Mouse (Mus musculus): ENCODE data around the gene Gm37240. TPM values are rescaled to one million over a fixed set of nuclear protein-coding genes. Genes with fewer than 3 reads are reported as not detected.
A peak's percentile ranks its signal among the peaks of the same experiment; 100 is the strongest.

Gm37240 gene
- polyA plus RNA-seq, 1 experiment = 0.91 TPM

DNA sequence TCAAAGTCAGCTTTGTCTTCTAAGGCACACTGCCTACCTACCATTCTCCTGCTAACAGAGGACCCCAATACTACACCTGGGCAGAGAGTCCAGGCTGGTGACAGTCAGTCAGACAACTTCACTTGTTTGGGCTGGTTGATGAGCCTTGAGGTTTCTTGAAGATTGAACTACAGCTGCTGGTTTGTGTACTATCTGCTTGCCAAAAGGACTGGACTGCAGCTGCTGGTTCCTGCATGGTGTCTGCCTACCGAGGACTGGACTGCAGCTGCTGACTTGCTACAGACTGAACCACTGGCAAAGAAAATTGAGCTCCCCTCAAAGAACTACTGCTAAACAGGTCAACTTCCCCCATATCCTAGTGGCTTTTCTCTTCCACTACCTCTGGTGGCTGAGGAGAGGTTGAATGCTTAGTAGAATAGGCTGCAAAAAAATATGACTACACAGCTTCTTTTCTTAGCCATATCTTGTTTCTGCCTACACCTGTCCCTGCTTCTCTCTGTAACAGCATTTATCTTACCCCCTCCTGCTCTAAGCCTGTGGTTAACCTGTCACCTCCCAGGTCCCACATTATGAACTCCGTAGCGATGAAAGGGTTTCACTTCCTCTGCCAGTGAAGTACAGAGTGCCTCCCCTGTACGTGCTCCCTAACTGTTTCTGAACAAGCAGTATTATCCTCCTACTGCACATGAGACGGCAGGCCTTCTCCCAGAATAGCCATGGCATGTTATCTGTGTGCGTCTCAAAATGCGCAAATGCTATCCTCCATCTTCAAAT is 173.2 kb downstream of the Gm37240 start:
- Histone ChIP-seq H3K4me3 (ENCODE audit: low read depth, low read length) (no peak overlapping the region), H3K36me3 (ENCODE audit: control insufficient read depth, insufficient read depth, low read length, poor library complexity, severe bottlenecking) (no peaks in the 10 kb centered on the region), H3K27me3 (ENCODE audit: control insufficient read depth, insufficient read depth, low read length, poor library complexity, severe bottlenecking) (no peaks in the 10 kb centered on the region), H3K4me1 (ENCODE audit: control insufficient read depth, insufficient read depth, low read length) (no peaks in the 10 kb centered on the region), H3K9me3 (replicated peaks; ENCODE audit: control insufficient read depth, insufficient read depth, low read length, poor library complexity, severe bottlenecking) (no peaks in the 10 kb centered on the region), H3K27ac (ENCODE audit: insufficient read depth, low read length) (no peak overlapping the region), H3K9ac (ENCODE audit: low read depth, poor library complexity, severe bottlenecking) (no peak overlapping the region)
- TF ChIP-seq CTCF (IDR thresholded peaks at IDR 0.05; ENCODE audit: low read depth, low read length) = no peak
- no peak for TF ChIP-seq POLR2A (IDR thresholded peaks at IDR 0.05; ENCODE audit: insufficient read depth, low read length)
- no peak for TF ChIP-seq EP300 (IDR thresholded peaks at IDR 0.05; ENCODE audit: insufficient read depth, low read depth, low read length)

DNA sequence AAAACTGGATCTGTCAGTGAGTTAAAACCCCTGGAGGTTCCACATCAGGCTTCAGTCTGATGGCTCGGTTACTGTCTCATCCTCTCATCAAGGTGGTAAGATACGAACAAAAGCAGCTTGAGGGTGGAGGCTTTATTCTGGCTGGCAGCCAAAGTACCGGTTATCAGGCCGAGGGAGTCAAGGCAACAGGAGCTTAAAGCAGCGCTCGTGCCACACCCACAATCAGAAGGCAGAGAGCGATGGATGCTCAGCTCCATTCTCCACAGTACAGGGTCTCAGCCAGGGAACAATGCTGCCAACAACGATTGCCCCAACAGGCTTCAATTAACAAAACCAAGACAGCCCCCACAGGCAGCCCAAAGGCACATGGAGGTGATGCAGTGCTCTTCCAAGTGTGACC is 176.6 kb downstream of the Gm37240 start:
- Histone ChIP-seq H3K36me3 (ENCODE audit: control insufficient read depth, insufficient read depth, low read length, poor library complexity, severe bottlenecking) (no peaks in the 10 kb centered on the region), H3K9me3 (replicated peaks; ENCODE audit: control insufficient read depth, insufficient read depth, low read length, poor library complexity, severe bottlenecking) (no peaks in the 10 kb centered on the region), H3K27ac (ENCODE audit: insufficient read depth, low read length) (no peak overlapping the region), H3K4me3 (ENCODE audit: low read depth, low read length) (no peak overlapping the region), H3K9ac (ENCODE audit: low read depth, poor library complexity, severe bottlenecking) (no peak overlapping the region), H3K27me3 (ENCODE audit: control insufficient read depth, insufficient read depth, low read length, poor library complexity, severe bottlenecking) (0 out of 2 replicates have a peak, but pooled peaks cover 1% of the 10 kb centered on the region), H3K4me1 (ENCODE audit: control insufficient read depth, insufficient read depth, low read length) (no peaks in the 10 kb centered on the region)
- TF ChIP-seq CTCF (IDR thresholded peaks at IDR 0.05; ENCODE audit: low read depth, low read length) (no peak), EP300 (IDR thresholded peaks at IDR 0.05; ENCODE audit: insufficient read depth, low read depth, low read length) (no peak), POLR2A (IDR thresholded peaks at IDR 0.05; ENCODE audit: insufficient read depth, low read length) (no peak)

- H3K9me3 ChIP-seq (replicated peaks; ENCODE audit: control insufficient read depth, insufficient read depth, low read length, poor library complexity, severe bottlenecking) = no peaks in the 10 kb centered on the region
- H3K4me3 ChIP-seq (ENCODE audit: low read depth, low read length) = no peak overlapping the region
- no peak overlapping the region for H3K9ac ChIP-seq (ENCODE audit: low read depth, poor library complexity, severe bottlenecking)
- 0 out of 2 replicates have a peak, but pooled peaks cover 1% of the 10 kb centered on the region for H3K27me3 ChIP-seq (ENCODE audit: control insufficient read depth, insufficient read depth, low read length, poor library complexity, severe bottlenecking)
- no peaks in the 10 kb centered on the region for H3K4me1 ChIP-seq (ENCODE audit: control insufficient read depth, insufficient read depth, low read length)
- H3K36me3 ChIP-seq (ENCODE audit: control insufficient read depth, insufficient read depth, low read length, poor library complexity, severe bottlenecking) = no peaks in the 10 kb centered on the region
- H3K27ac ChIP-seq (ENCODE audit: insufficient read depth, low read length) = no peak overlapping the region
- TF ChIP-seq EP300 (IDR thresholded peaks at IDR 0.05; ENCODE audit: insufficient read depth, low read depth, low read length) = no peak
- no peak for TF ChIP-seq POLR2A (IDR thresholded peaks at IDR 0.05; ENCODE audit: insufficient read depth, low read length)
- peak; percentile 55 for TF ChIP-seq CTCF (IDR thresholded peaks at IDR 0.05; ENCODE audit: low read depth, low read length)
Measured at GRCm38 (mm10) chr3:85707421-85707820, 179.9 kb downstream of the Gm37240 start.

GRCm38 (mm10) chr3:85703141-85703882 is 184.0 kb downstream of the Gm37240 start:
- H3K9me3 ChIP-seq (replicated peaks; ENCODE audit: control insufficient read depth, insufficient read depth, low read length, poor library complexity, severe bottlenecking) = no peaks in the 10 kb centered on the region
- no peaks in the 10 kb centered on the region for H3K4me1 ChIP-seq (ENCODE audit: control insufficient read depth, insufficient read depth, low read length)
- H3K36me3 ChIP-seq (ENCODE audit: control insufficient read depth, insufficient read depth, low read length, poor library complexity, severe bottlenecking) = no peaks in the 10 kb centered on the region
- TF ChIP-seq POLR2A (IDR thresholded peaks at IDR 0.05; ENCODE audit: insufficient read depth, low read length) (no peak), CTCF (IDR thresholded peaks at IDR 0.05; ENCODE audit: low read depth, low read length) (no peak), EP300 (IDR thresholded peaks at IDR 0.05; ENCODE audit: insufficient read depth, low read depth, low read length) (no peak)
- H3K27me3 ChIP-seq (ENCODE audit: control insufficient read depth, insufficient read depth, low read length, poor library complexity, severe bottlenecking) = 0 out of 2 replicates have a peak, but pooled peaks cover 1% of the 10 kb centered on the region
- no peak overlapping the region for H3K27ac ChIP-seq (ENCODE audit: insufficient read depth, low read length)
- H3K4me3 ChIP-seq (ENCODE audit: low read depth, low read length) = no peak overlapping the region
- H3K9ac ChIP-seq (ENCODE audit: low read depth, poor library complexity, severe bottlenecking) = no peak overlapping the region

DNA sequence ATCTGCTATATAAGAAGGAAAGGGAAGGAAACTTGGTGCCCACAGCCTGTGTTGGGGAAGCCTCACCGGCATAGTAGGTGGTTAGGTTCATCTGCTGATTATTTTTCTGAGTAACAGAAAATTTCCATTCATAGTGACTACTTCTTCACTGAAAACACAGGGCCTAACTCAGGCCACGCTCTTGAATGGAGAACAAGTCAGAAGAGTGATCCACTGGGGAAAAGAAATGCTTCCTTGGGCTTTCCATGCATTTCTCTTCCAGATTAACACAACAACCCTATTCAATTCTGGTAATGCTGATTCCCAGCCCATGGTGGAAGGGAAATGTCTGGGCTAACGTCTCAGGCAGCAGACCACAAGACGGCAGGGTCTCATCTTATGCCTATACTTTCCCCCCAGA is 188.8 kb downstream of the Gm37240 start:
- H3K9me3 ChIP-seq (replicated peaks; ENCODE audit: control insufficient read depth, insufficient read depth, low read length, poor library complexity, severe bottlenecking) = no peaks in the 10 kb centered on the region
- no peak for TF ChIP-seq POLR2A (IDR thresholded peaks at IDR 0.05; ENCODE audit: insufficient read depth, low read length)
- no peak for TF ChIP-seq CTCF (IDR thresholded peaks at IDR 0.05; ENCODE audit: low read depth, low read length)
- TF ChIP-seq EP300 (IDR thresholded peaks at IDR 0.05; ENCODE audit: insufficient read depth, low read depth, low read length) = no peak
- no peak overlapping the region for H3K9ac ChIP-seq (ENCODE audit: low read depth, poor library complexity, severe bottlenecking)
- no peak overlapping the region for H3K27ac ChIP-seq (ENCODE audit: insufficient read depth, low read length)
- no peaks in the 10 kb centered on the region for H3K4me1 ChIP-seq (ENCODE audit: control insufficient read depth, insufficient read depth, low read length)
- no peaks in the 10 kb centered on the region for H3K36me3 ChIP-seq (ENCODE audit: control insufficient read depth, insufficient read depth, low read length, poor library complexity, severe bottlenecking)
- H3K27me3 ChIP-seq (ENCODE audit: control insufficient read depth, insufficient read depth, low read length, poor library complexity, severe bottlenecking) = no peaks in the 10 kb centered on the region; the same call in 1 of the 2 replicates
- no peak overlapping the region for H3K4me3 ChIP-seq (ENCODE audit: low read depth, low read length)

DNA sequence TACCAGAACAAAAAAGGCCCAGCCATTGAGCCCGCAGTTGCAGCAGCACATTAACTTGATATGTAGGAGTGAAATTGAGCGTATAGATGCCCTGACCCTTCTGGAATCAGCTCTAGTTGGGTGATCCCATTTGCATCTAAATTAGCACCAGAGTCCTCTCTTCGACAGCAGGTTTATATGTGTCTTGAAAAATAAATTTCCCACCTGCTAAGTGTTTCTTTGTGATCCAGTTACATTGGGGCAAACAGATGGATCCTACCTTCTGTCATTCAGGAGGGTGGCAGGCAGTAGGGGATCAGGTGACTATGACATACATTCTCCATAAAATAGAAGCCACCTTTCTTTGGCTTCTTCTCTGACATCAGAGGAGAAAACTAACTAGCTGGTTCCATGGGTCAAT is 192.3 kb downstream of the Gm37240 start:
- Histone ChIP-seq H3K36me3 (ENCODE audit: control insufficient read depth, insufficient read depth, low read length, poor library complexity, severe bottlenecking) (no peaks in the 10 kb centered on the region), H3K27me3 (ENCODE audit: control insufficient read depth, insufficient read depth, low read length, poor library complexity, severe bottlenecking) (no peaks in the 10 kb centered on the region; the same call in 1 of the 2 replicates), H3K27ac (ENCODE audit: insufficient read depth, low read length) (no peak overlapping the region), H3K4me1 (ENCODE audit: control insufficient read depth, insufficient read depth, low read length) (no peaks in the 10 kb centered on the region), H3K9me3 (replicated peaks; ENCODE audit: control insufficient read depth, insufficient read depth, low read length, poor library complexity, severe bottlenecking) (no peaks in the 10 kb centered on the region), H3K4me3 (ENCODE audit: low read depth, low read length) (no peak overlapping the region), H3K9ac (ENCODE audit: low read depth, poor library complexity, severe bottlenecking) (no peak overlapping the region)
- TF ChIP-seq CTCF (IDR thresholded peaks at IDR 0.05; ENCODE audit: low read depth, low read length) = no peak
- TF ChIP-seq EP300 (IDR thresholded peaks at IDR 0.05; ENCODE audit: insufficient read depth, low read depth, low read length) = no peak
- TF ChIP-seq POLR2A (IDR thresholded peaks at IDR 0.05; ENCODE audit: insufficient read depth, low read length) = no peak

Data from ES-Bruce4 (cell line).